Mouse (Mus musculus): Measurements from ENCODE around the gene Uqcrfs1. TPM values are rescaled to one million over a fixed set of nuclear protein-coding genes. Genes with fewer than 3 reads are reported as not detected.

Uqcrfs1 gene
- total RNA-seq, 2 experiments from 2014 or later = 132 to 194 TPM

DNA sequence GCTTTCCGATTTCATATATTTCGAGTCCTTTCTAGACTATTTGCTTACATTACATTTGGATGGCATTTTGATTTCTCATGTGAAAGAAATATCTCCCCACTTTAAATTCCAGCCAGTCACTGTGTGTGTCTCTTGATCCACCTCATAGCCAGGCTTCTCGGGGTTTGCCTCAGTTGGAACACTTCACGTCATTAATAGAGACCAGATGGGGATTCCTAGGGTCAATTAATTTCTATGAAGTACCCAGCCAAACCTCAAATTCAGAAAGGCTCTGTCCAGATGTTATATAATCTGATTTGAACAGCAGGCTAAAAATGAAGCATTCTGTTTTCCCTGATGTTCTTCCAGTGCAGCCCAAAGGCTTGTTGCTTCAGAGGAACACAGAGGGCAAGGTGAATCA, 37.5 kb downstream of the Uqcrfs1 start:
- ATAC-seq (replicated peaks; ENCODE audit: low FRiP score, low TSS enrichment, poor library complexity, severe bottlenecking) = no peak

DNA sequence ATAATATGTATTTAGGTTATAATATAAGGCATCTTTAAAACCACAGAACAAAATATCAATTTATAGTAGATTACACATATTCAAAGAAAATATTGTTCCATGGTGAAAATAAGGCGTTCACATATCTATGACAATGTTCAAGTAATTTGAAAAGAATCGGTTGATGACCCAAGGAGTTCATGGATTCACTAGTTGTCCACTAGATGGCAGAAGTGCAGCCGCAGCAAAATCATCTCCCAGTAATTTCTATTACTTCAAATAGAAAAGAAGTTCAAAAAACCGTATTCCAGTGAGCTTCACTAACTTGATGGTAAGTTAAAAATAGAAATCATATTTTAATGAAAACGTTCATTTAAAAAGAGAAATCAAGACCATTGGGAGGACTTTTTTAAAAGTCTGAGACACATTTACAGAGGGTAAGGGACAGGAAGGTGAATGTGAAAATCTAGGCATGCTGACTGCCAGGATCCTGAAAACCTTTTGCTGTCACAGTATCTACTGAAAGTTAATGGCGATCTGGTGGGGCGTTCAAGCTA, 43.2 kb downstream of the Uqcrfs1 start:
- no peak; the same call in 1 of the 2 replicates for ATAC-seq (replicated peaks; ENCODE audit: low FRiP score, low TSS enrichment, poor library complexity, severe bottlenecking)

Other genes starting within 250 kb of the Uqcrfs1 start
- gene Agtr1a, start 208.9 kb downstream of the Uqcrfs1 start, total RNA-seq (2014; fragmentation: Nextera tagmentation) = 4.5 and 14.8 TPM in 2 replicates
- 2.8 and 9.7 TPM in 2 replicates for gene Agtr1a, start 208.9 kb downstream of the Uqcrfs1 start, total RNA-seq (2017)
- gene Dusp22, start 114.6 kb upstream of the Uqcrfs1 start, total RNA-seq (2014; fragmentation: Nextera tagmentation) = 0.84 TPM in 1 of 2 replicates, not detected in the other
- gene Dusp22, start 114.6 kb upstream of the Uqcrfs1 start, total RNA-seq (2017) = 0.11 and 4.3 TPM in 2 replicates
- gene Irf4, start 203.9 kb upstream of the Uqcrfs1 start, total RNA-seq (2014; fragmentation: Nextera tagmentation) = 0.96 and 1.0 TPM in 2 replicates
- gene Irf4, start 203.9 kb upstream of the Uqcrfs1 start, total RNA-seq (2017) = 1.4 TPM in 1 of 2 replicates, not detected in the other

All from megakaryocyte-erythroid progenitor cell, adult 5-6 weeks (primary cell).